Mouse (Mus musculus): ENCODE results near the gene Dapk2. TPM values are rescaled to one million over a fixed set of nuclear protein-coding genes. Genes with fewer than 3 reads are reported as not detected.

Gene Dapk2
- total RNA-seq, 2 experiments from 2014 or later, result 0.61 to 1.4 TPM

- no peak for DNase-seq (ENCODE audit: extremely low spot score in 1 of 2, low spot score in 1 of 2)
These were observed 19.8 kb upstream of the Dapk2 start for GRCm38 (mm10) chr9:66138193-66138592.

- DNase-seq (ENCODE audit: extremely low spot score in 1 of 2, low spot score in 1 of 2), result no peak
These were observed 15.8 kb upstream of the Dapk2 start for GRCm38 (mm10) chr9:66142265-66142664.

- DNase-seq (ENCODE audit: extremely low spot score in 1 of 2, low spot score in 1 of 2), result peak in 1 of 2 experiments; percentile 68
These were observed 13.8 kb upstream of the Dapk2 start for GRCm38 (mm10) chr9:66144248-66144647.

DNA sequence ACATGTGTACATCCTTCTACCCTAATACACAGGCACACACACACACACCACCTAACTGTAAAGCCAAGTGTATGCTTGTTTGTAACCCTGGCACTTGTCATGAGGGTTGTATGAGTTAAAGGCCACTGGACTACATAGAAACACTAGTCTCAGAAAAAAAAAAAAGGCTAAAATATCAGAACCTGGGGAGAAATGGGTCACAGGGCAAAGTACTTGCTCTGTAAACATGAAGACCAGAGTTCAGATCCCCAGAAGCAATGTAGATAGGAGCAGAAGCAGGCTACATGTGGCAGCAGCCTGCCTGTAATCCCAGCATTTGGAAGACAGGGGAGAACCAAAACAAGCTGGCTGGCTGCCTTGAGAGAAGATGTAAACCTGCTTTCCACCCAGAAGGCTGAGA is 11.9 kb upstream of the Dapk2 start:
- DNase-seq (ENCODE audit: extremely low spot score in 1 of 2, low spot score in 1 of 2), result no peak

DNA sequence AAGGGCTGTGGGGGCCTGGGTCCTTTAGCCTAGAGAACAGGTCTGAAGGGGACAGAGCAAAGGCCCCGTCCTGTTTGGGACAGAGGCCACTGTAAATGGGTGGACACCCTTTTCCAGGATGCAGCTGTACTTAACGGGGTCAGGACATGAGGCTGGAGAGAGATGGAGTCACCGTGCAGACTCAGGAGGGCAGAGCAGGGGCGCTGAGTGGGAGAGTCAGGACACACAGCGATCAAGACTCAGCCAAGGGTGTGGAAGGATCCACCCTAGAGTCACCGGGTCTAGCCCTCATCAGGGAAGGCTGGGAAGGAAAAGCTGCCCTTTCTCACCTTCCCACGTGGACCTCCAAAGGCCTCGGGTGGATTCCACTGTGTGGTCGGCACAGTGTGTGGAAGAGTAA is 6.0 kb upstream of the Dapk2 start:
- no peak for DNase-seq (ENCODE audit: extremely low spot score in 1 of 2, low spot score in 1 of 2)

DNA sequence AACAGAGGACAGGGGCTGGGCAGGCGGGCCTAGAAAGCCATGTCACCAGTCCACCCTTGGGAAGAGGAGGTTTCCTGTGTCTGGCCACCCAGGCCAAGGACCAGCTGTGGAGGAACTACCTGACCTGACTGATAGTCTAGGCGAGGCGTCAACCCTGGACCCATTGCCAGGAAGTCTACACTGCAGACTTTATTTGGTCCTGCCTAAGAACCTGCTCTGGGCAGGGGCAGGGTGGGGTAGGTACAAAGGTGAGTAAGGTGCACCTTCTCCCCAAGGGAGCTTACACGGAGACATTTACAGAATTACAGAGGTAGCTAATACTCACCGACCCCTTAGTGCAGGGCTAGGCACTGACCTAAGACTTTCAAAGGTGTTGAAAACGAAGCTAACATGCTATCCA is 4.4 kb upstream of the Dapk2 start:
- no peak for DNase-seq (ENCODE audit: extremely low spot score in 1 of 2, low spot score in 1 of 2)

- no peak for DNase-seq (ENCODE audit: extremely low spot score in 1 of 2, low spot score in 1 of 2)
These were observed 4.0 kb upstream of the Dapk2 start for GRCm38 (mm10) chr9:66154013-66154412.

GRCm38 (mm10) chr9:66155534-66155933 is 2.5 kb upstream of the Dapk2 start:
- no peak for DNase-seq (ENCODE audit: extremely low spot score in 1 of 2, low spot score in 1 of 2)

DNA sequence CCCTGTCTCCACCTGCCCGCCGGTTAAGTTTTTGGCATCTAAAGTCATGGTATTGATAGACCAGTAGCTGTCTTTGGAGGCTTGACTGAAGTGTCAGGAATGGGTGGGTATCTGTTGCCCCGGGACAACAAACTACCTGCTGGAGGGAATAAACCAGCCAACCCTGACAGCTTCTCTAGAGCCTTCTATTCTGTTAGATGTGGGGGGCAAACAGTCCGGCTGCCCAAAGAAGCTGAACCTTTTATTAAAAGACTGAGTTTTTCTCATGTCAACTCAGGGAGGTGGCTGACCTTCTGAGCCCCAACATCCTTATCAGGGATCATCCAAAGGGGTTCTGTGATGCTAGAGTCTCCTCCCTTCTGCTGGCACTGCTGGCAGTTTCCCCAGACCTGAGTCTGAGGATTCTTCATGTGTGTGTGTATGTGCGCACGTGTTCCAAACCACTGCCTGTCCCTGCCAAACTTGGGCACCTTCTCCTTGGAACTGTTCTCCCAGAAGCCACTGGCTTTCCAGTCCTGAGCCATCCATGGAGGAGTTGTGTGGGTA is 935 bp downstream of the Dapk2 start:
- no peak for DNase-seq (ENCODE audit: extremely low spot score in 1 of 2, low spot score in 1 of 2)

DNA sequence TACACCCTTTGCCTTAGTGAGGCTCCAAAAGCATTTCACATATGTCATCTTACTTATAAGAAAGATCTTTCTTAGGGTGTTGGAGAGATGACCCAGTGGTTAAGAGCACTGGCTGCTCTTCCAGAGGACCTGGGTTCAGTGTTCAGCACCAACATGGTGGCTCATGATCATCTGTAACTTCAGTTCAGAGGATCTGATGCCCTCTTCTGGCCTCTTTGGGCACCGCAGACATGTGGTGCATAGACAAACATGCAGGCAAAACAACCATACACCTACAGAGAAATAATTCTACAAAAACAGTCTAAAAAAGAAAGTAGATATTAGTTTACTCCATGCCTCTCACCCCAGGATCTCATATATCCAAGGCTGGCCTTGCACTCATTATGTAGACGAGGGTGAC is 2.1 kb downstream of the Dapk2 start:
- no peak for DNase-seq (ENCODE audit: extremely low spot score in 1 of 2, low spot score in 1 of 2)

DNA sequence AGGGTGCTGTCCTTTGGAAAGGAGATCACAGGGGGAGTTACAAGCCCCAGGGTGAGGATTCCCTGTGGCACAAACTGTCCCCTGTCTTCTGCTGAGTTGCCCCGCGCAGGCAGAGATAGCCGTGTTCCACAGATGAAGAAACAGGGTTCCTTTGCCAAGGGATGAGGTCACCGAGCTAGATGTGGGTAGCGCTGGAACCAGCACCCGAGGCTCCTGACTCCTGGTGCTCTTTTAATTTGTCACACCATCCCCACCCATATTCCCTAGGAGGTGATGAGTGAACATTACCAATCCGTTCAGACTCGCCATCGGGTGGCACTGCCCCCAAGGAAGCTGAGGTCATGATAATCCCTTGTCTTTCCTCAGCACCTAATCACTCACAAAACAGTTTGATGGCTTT is 5.0 kb downstream of the Dapk2 start:
- no peak for DNase-seq (ENCODE audit: extremely low spot score in 1 of 2, low spot score in 1 of 2)

DNA sequence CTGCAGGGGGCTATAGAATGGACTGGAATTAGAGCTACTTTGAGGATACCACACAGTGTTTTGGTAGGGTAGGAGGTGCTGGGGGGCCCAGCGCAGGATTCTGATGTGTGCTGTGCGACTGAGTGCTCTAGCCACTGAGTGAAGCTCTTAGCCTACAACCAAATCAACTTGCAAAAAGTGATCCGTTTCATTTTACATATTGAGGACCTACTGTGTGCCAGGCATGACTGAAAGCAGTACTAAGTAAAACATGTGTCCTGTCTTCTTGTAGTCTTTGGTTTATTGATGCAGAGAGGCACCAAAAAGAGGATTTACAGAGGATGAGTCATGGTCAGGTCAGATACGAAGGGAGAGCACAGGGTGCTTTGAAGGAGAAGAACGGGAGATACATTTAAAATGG is 9.2 kb downstream of the Dapk2 start:
- no peak for DNase-seq (ENCODE audit: extremely low spot score in 1 of 2, low spot score in 1 of 2)

DNA sequence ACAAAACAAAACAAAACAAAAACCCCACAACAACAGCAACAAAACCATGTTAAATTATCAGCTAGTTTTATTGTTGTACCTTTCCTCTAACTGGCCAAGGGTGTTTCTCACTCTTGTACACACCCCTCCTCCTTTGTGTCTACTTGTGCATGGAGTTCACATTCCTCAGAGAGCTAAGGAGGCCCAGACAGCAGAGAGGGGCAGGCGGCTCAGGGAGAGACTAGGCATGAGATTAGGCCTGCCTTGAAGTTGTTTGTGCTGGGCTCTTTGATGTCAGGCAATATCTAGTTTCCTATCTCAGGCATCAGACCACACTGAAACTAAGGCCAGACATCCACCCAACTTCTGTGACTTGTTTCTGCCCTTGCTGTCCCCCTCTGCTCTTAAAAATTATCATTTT is 10.2 kb downstream of the Dapk2 start:
- no peak for DNase-seq (ENCODE audit: extremely low spot score in 1 of 2, low spot score in 1 of 2)

GRCm38 (mm10) chr9:66170506-66170905 is 12.5 kb downstream of the Dapk2 start:
- no peak for DNase-seq (ENCODE audit: extremely low spot score in 1 of 2, low spot score in 1 of 2)

DNA sequence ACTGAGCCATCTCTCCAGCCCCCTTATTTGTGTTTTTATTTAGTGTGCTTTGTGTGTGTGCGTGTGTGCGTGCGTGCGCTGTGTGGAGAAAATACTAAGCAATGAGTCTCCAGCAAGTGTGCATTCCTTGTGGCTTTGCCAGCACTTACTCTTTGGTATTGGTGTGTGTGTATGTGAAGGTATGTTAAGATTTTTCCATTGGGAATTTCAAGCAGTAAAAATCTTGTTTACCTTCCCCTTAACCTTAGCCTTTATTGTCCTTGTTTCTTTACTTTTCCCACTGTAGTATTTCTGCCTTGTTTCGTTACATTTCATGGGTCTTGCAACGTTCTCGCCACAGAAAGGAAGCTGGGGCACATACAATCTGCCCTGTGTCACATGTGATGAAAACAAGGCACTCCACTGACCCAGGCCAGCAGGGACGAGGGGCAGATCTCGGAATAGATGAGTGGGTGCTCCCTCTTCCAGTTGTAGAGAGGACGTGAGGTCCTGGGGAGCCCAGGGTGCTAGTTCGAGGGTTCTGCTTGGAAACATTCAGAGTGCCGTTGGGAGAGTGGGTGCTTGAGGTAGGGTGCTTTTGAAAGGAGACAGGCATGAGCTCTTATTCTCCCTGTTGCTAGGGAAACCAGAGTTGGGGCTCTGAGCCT is 13.4 kb downstream of the Dapk2 start:
- no peak for DNase-seq (ENCODE audit: extremely low spot score in 1 of 2, low spot score in 1 of 2)

DNA sequence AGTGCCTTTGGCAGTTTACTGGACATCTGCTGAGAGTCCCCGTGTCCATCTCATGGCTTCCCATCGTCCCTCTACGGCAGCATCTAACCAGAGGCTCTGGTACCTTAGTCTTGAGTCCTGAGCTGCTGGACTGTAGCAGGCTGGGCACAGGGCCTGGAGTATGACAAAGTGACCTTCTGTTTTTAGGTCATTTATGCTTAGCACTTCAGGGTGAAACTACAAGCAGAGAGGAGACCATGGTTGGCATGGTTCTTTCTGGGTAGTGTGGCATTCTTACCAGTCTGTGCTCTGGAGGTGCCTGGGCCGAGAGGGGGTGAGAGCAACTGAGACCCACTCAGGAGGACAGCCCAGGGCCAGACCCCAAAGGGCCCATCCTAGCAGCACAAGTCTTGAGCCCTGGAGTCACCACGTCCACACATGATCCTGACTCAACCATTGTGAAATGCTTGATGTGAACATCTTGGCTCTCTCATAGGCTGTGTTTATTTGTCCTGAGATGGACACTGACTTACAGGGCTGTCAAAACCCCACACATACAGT is 15.4 kb downstream of the Dapk2 start:
- DNase-seq (ENCODE audit: extremely low spot score in 1 of 2, low spot score in 1 of 2), result no peak

DNA sequence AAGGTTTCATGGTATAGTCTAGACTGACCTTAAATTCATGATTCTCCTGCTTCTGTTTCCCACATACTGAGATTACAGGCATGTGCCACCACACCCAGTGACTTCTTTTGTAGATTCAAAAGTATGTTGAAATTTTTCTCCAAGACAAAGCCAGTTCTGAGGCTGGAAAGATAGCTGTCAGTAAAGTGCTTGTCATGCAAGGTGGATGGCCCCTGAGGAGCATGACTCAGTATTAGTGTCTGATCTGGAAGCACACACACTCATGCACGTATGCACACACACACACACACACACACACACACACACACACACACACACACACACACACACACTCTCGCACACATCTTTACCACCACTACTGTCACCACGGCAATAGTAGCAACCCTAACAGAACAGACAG is 17.0 kb downstream of the Dapk2 start:
- no peak for DNase-seq (ENCODE audit: extremely low spot score in 1 of 2, low spot score in 1 of 2)

DNA sequence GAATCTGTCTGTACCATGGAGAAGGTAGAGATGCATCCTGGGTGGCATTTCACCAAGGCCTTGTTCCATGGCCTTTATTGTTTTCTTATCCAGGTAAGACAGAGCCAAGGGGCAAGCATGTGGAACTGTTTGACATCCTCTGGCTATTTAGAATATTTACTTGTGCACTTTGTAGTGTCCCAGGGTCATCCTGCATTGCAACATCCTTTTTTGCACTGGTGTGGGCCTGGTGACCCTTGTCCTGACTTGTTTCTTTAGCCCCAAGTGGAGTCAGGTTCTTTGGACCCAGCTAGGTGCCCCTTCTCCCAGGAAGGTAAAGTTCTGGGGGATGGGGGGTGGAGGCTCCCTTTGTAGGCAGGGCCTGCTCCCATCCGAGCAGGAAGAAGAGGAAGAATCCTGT is 20.0 kb downstream of the Dapk2 start:
- no peak for DNase-seq (ENCODE audit: extremely low spot score in 1 of 2, low spot score in 1 of 2)

GRCm38 (mm10) chr9:66179795-66180194 is 21.8 kb downstream of the Dapk2 start:
- DNase-seq (ENCODE audit: extremely low spot score in 1 of 2, low spot score in 1 of 2), result no peak

- DNase-seq (ENCODE audit: extremely low spot score in 1 of 2, low spot score in 1 of 2), result no peak
These were observed 23.3 kb downstream of the Dapk2 start for GRCm38 (mm10) chr9:66181126-66181825.

- no peak for DNase-seq (ENCODE audit: extremely low spot score in 1 of 2, low spot score in 1 of 2)
These were observed 24.0 kb downstream of the Dapk2 start for GRCm38 (mm10) chr9:66181826-66182678.
